Mouse (Mus musculus) C2C12 (cell line): Measurements from ENCODE around the gene Nrros.

Experiments
- CEBPB ChIP-seq: IDR thresholded peaks from one replicate; pipeline ENCODE4 v1.6.1; 2011; ENCODE audit warnings: low read depth, mild to moderate bottlenecking, control low read depth, moderate library complexity
- CTCF ChIP-seq: IDR thresholded peaks from one replicate; pipeline ENCODE4 v1.5.1; 2011; ENCODE audit not compliant: control insufficient read depth, insufficient read depth, insufficient read length
- FOSL1 ChIP-seq: IDR thresholded peaks from one replicate; pipeline ENCODE4 v1.8.0; 2011; ENCODE audit warnings: mild to moderate bottlenecking, low read length; ENCODE audit not compliant: poor library complexity, insufficient read depth, severe bottlenecking
- MAX ChIP-seq: IDR thresholded peaks from one replicate; pipeline ENCODE4 v1.6.1; 2011; ENCODE audit warnings: mild to moderate bottlenecking, control low read depth
- MYOD1 ChIP-seq: IDR thresholded peaks from one replicate; pipeline ENCODE4 v1.6.1; 2011; ENCODE audit warnings: low read depth; ENCODE audit not compliant: control insufficient read depth, insufficient read length
- MYOG ChIP-seq: IDR thresholded peaks from one replicate; pipeline ENCODE4 v1.6.1; 2011; ENCODE audit not compliant: control insufficient read depth, insufficient read length; ENCODE audit errors: extremely low read depth
- USF1 ChIP-seq: IDR thresholded peaks from one replicate; pipeline ENCODE4 v1.6.1; 2011; ENCODE audit warnings: low read depth, mild to moderate bottlenecking, control low read depth, moderate library complexity

DNA sequence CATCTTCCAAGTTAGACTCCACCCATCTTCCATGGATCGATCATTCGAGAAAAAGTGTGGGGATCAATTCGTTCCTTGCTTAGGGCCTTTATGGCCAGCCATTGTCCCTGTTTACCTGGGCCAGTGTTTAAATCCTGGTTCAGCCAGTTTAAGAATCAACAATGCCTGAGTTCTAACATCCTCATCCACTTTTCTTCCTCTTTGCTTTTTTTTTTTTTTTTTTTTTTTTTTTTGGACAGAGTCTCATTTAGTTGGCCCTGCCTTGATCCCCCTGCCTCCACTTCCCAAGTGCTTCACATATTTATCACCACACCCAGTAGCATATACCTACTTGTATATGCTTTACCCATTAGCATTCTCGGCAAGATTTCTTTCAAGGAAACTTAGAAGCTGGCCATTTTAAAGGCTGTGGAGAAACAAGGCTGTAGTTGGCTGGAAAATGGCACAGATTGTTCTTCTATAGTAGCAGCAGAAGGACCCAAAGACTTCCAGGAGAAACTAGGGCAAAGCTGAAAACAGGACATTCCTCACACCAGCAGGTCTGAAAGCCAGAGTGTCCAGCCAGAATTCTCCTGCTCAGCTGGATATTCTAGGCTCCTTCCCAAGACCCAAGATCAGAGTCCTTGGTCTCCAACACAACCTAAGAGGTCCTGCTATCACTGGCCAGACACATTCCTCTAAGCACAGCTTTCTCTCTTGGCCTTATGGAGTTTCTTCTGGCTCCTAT is 2.6 kb upstream of the Nrros start:
- TF ChIP-seq CTCF (no peak), USF1 (no peak), FOSL1 (no peak), MAX (no peak), MYOD1 (no peak), MYOG (no peak), CEBPB (no peak)
